Mouse (Mus musculus) liver, embryonic 14.5 days (tissue): Measurements from ENCODE around the gene Caml. TPM values are rescaled to one million over a fixed set of nuclear protein-coding genes. Genes with fewer than 3 reads are reported as not detected.
A peak's percentile ranks its signal among the peaks of the same experiment; 100 is the strongest.
"Not testable (repeated sequence)": the region's sequence is repeated elsewhere in the genome, so short reads cannot be mapped to it uniquely, and the experiment has no call there.

Experiments
- ATAC-seq: fragments of 200-750 bp; cut with Nextera tagmentation; 2 replicates; pipeline ENCODE4 v1.8.0; 2017; ENCODE audit warnings: moderate number of reproducible peaks, mild to moderate bottlenecking, moderate library complexity; ENCODE audit not compliant: insufficient read depth
- DNase-seq, 3 experiments: peaks; one replicate each; pipeline ENCODE4 v3.0.0-alpha.2; 2012 to 2013; ENCODE audit warnings: low read depth in 3 of 3, low spot score in 3 of 3
- H3K27ac ChIP-seq: fragments of 300-500 bp; sonication (generic); 2 replicates; pipeline ENCODE4 v1.5.1; 2014; ENCODE audit warnings: moderate library complexity, mild to moderate bottlenecking, control low read depth, inconsistent platforms
- H3K27me3 ChIP-seq: fragments of 300-500 bp; sonication (generic); 2 replicates; pipeline ENCODE4 v1.6.1; 2014; ENCODE audit warnings: mild to moderate bottlenecking, low read length, moderate library complexity; ENCODE audit not compliant: control insufficient read depth, insufficient read depth
- H3K36me3 ChIP-seq: fragments of 300-500 bp; sonication (generic); replicated peaks from 2 replicates; pipeline ENCODE4 v1.6.1; 2014; ENCODE audit warnings: low read depth; ENCODE audit not compliant: control insufficient read depth, insufficient read depth
- H3K4me1 ChIP-seq, 2 experiments: fragments of 200-500 bp in 1 of 2; fragments of 300-500 bp in 1 of 2; sonication (generic) in 1 of 2; replicated peaks; 2 replicates each; pipeline ENCODE4 v1.6.1; 2012 to 2014; ENCODE audit warnings: antibody characterized with exemption in 1 of 2, inconsistent platforms in 1 of 2, low read length in 1 of 2; ENCODE audit not compliant: control insufficient read depth in 2 of 2, insufficient read depth in 2 of 2
- H3K4me2 ChIP-seq: fragments of 300-500 bp; sonication (generic); 2 replicates; pipeline ENCODE4 v1.6.1; 2014; ENCODE audit warnings: low read depth, mild to moderate bottlenecking, control low read depth, moderate library complexity
- H3K4me3 ChIP-seq, 2 experiments: fragments of 200-500 bp in 1 of 2; fragments of 300-500 bp in 1 of 2; sonication (generic) in 1 of 2; 2 replicates each; pipeline ENCODE4 v1.5.1; 2012 to 2014; ENCODE audit warnings: low read depth in 2 of 2, low read length in 2 of 2, mild to moderate bottlenecking in 2 of 2, control low read depth in 1 of 2, inconsistent platforms in 1 of 2, moderate library complexity in 1 of 2; ENCODE audit not compliant: insufficient read depth in 1 of 2
- H3K9ac ChIP-seq: fragments of 300-500 bp; sonication (generic); replicated peaks from 2 replicates; pipeline ENCODE4 v1.6.1; 2014; ENCODE audit warnings: mild to moderate bottlenecking, control low read depth, moderate library complexity
- H3K9me3 ChIP-seq: fragments of 300-500 bp; sonication (generic); 2 replicates; pipeline ENCODE4 v1.6.1; 2016; ENCODE audit warnings: low read length, mixed read lengths; ENCODE audit not compliant: control insufficient read depth
- CTCF ChIP-seq: IDR thresholded peaks from 2 replicates; pipeline ENCODE4 v1.5.1; 2016; ENCODE audit warnings: antibody characterized with exemption, low read depth, control low read depth
- EP300 ChIP-seq: IDR thresholded peaks from 2 replicates; pipeline ENCODE4 v1.6.1; 2016; ENCODE audit warnings: antibody characterized with exemption, low read depth
- WGBS: fragments of 180-500 bp; shearing (Covaris S2); extraction: QIAGEN DNeasy Blood & Tissue Kit; methylation state at CpG from one replicate; pipeline ENCODE4 v1.1.7; 2014; ENCODE audit not compliant: insufficient replicate concordance; 5-methylcytosine and 5-hydroxymethylcytosine counted together
- polyA plus RNA-seq, 2 experiments: library from polyadenylated mRNA; depleted of rRNA in 1 of 2; stranded (reverse) in 1 of 2; unstranded in 1 of 2; fragments of >200 nt; fragmentation: Nextera tagmentation in 1 of 2; extraction: Ambion mirVana in 1 of 2; gene quantifications; 2 replicates each; pipeline versions ENCODE4 v1.2.1 to v1.2.3; 2012 to 2014

The Caml gene
- 7.4 and 12.4 TPM in 2 replicates for polyA plus RNA-seq (2012; rRNA removed)
- 13.4 and 13.5 TPM in 2 replicates for polyA plus RNA-seq (2014; fragmentation: Nextera tagmentation; extraction: Ambion mirVana)

DNA sequence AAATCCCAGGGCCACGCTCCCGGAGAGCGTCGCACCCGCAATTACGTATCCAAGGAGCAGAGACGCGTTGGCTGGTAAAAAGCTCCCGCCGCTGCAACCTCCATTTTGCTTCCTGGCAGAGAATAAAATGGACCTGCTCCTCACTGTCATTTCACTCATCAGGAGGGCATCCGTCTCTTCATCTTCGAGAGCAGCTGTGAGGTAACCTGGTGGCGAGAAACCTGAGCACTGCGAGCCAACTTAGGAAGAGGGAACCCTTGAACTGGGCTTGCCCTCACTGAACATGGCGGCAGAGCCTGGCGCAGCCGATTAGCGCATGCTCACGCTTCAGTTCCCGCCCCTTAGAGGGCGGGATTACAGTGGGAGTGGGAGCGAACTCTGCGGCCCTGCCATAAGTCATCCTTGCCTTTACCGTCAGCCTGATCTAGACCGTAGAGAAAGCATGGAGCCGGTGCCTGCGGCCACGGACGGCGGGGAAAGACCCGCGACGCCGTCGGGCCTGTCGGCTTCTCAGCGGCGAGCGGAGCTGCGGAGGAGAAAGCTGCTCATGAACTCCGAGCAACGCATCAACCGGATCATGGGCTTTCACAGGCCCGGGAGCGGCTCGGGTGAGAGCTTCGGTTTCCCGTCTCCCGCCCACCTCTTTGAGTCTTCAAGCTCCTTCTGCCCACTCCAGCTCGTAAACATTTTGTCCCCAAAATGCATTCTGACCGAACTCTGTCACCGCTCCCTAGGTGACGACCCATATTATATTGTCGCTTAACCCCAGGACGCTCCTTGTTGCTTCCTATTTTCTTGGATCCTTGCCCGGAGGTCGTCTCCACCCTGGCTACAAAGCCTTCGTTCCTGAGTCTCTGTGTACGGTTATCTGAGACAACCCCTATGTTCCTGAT lies at the start of gene Caml:
Gene Caml, plus strand, starts transcription at position 357 of the 893 bp plus-strand sequence.
- peak within 1 kb of the TSS; percentile 83 for H3K9ac ChIP-seq
- no peaks in the 10 kb centered on the region for H3K9me3 ChIP-seq
- DNase-seq (peak; percentile 86 to 90 (median 87)), ATAC-seq (peak; percentile 99)
- no peak for TF ChIP-seq EP300
- no peak for TF ChIP-seq CTCF
- under 1% methylated on average over 59 of the region's 59 CpGs for WGBS
- peak within 1 kb of the TSS; percentile 55 for H3K27ac ChIP-seq
- H3K4me1 ChIP-seq: peaks cover 11 to 14% of the 10 kb centered on the region in 2 experiments
- H3K4me3 ChIP-seq: peak within 1 kb of the TSS; percentile 78 to 93
- no peaks in the 10 kb centered on the region for H3K27me3 ChIP-seq
- H3K4me2 ChIP-seq: peak within 1 kb of the TSS; percentile 83
- peaks cover 4% of the 10 kb centered on the region for H3K36me3 ChIP-seq

GRCm38 (mm10) chr13:55573432-55573831 lies 49.4 kb upstream of the Caml start, which contains the start of gene Tmed9:
TSS of gene Tmed9 (plus strand) at chr13:55573732.
- H3K4me3 ChIP-seq: no peak within 1 kb of the TSS
- H3K9me3 ChIP-seq: no peaks in the 10 kb centered on the region
- no peak within 1 kb of the TSS for H3K9ac ChIP-seq
- ATAC-seq (no peak), DNase-seq (no peak)
- H3K27ac ChIP-seq: no peak within 1 kb of the TSS
- 95% methylated on average over 2 of the region's 2 CpGs for WGBS
- H3K4me1 ChIP-seq: peaks cover 8 to 16% of the 10 kb centered on the region in 2 experiments
- H3K36me3 ChIP-seq: no peaks in the 10 kb centered on the region
- no peak within 1 kb of the TSS for H3K4me2 ChIP-seq
- no peaks in the 10 kb centered on the region for H3K27me3 ChIP-seq
- TF ChIP-seq CTCF (no peak), EP300 (no peak)

GRCm38 (mm10) chr13:55574321-55574720 lies 48.5 kb upstream of the Caml start:
- Histone ChIP-seq H3K36me3 (no peaks in the 10 kb centered on the region), H3K27ac (no peak overlapping the region), H3K9me3 (no peaks in the 10 kb centered on the region), H3K4me3 (no peak overlapping the region), H3K4me2 (no peak overlapping the region), H3K4me1 (peaks cover 6 to 15% of the 10 kb centered on the region in 2 experiments), H3K27me3 (no peaks in the 10 kb centered on the region), H3K9ac (no peak overlapping the region)
- TF ChIP-seq CTCF (no peak), EP300 (no peak)
- WGBS: 58% methylated on average over 5 of the region's 5 CpGs
- ATAC-seq: no peak
- no peak for DNase-seq

GRCm38 (mm10) chr13:55575932-55576331 lies 46.9 kb upstream of the Caml start:
- no peak overlapping the region for H3K4me2 ChIP-seq
- ATAC-seq: no peak

GRCm38 (mm10) chr13:55576872-55577271 lies 45.9 kb upstream of the Caml start:
- H3K4me1 ChIP-seq, H3K4me2 ChIP-seq, H3K9me3 ChIP-seq, H3K27me3 ChIP-seq, H3K4me3 ChIP-seq, DNase-seq, H3K27ac ChIP-seq, H3K9ac ChIP-seq, ATAC-seq, H3K36me3 ChIP-seq: not testable (repeated sequence)
- 56% methylated on average over 7 of the region's 7 CpGs for WGBS

More at GRCm38 (mm10) chr13:55575932-55576331, 46.9 kb upstream of the Caml start:
- WGBS: 40% methylated on average over 5 of the region's 5 CpGs
- no peak overlapping the region for H3K27ac ChIP-seq
- no peaks in the 10 kb centered on the region for H3K27me3 ChIP-seq
- peaks cover 5 to 9% of the 10 kb centered on the region in 2 experiments for H3K4me1 ChIP-seq
- no peaks in the 10 kb centered on the region for H3K36me3 ChIP-seq
- no peak overlapping the region for H3K4me3 ChIP-seq
- no peak overlapping the region for H3K9ac ChIP-seq
- TF ChIP-seq CTCF (no peak), EP300 (no peak)
- DNase-seq: no peak
- H3K9me3 ChIP-seq: no peaks in the 10 kb centered on the region
